Mouse (Mus musculus): ENCODE data around the gene Rtn3.
"Not testable (repeated sequence)": the region's sequence is repeated elsewhere in the genome, so short reads cannot be mapped to it uniquely, and the experiment has no call there.

Gene Rtn3

GRCm38 (mm10) chr19:7482599-7483511, at the start of gene Rtn3:
Gene Rtn3 (minus strand): TSS chr19:7483281.
- DNase-seq: peak; percentile 96

GRCm38 (mm10) chr19:7531906-7532305, 48.8 kb upstream of the Rtn3 start:
- no peak for DNase-seq

GRCm38 (mm10) chr19:7528639-7529428, 45.8 kb upstream of the Rtn3 start:
- peak; percentile 48 for DNase-seq

GRCm38 (mm10) chr19:7524879-7525278, 41.8 kb upstream of the Rtn3 start:
- DNase-seq: no peak

GRCm38 (mm10) chr19:7523781-7524180, 40.7 kb upstream of the Rtn3 start:
- DNase-seq: no peak

- DNase-seq: no peak
Observed at GRCm38 (mm10) chr19:7523292-7523691, 40.2 kb upstream of the Rtn3 start.

- no peak for DNase-seq
Observed at GRCm38 (mm10) chr19:7522856-7523255, 39.8 kb upstream of the Rtn3 start.

- no peak for DNase-seq
Observed at GRCm38 (mm10) chr19:7521619-7522018, 38.5 kb upstream of the Rtn3 start.

- DNase-seq: no peak
Observed at GRCm38 (mm10) chr19:7516437-7516836, 33.4 kb upstream of the Rtn3 start.

- no peak for DNase-seq
Observed at GRCm38 (mm10) chr19:7508026-7508425, 24.9 kb upstream of the Rtn3 start.

GRCm38 (mm10) chr19:7506321-7506720, 23.2 kb upstream of the Rtn3 start:
- no peak for DNase-seq

GRCm38 (mm10) chr19:7502432-7502831, 19.4 kb upstream of the Rtn3 start:
- no peak for DNase-seq

GRCm38 (mm10) chr19:7500701-7501100, 17.6 kb upstream of the Rtn3 start:
- no peak for DNase-seq

GRCm38 (mm10) chr19:7498816-7499215, 15.7 kb upstream of the Rtn3 start:
- peak; percentile 13 for DNase-seq

- not testable (repeated sequence) for DNase-seq
Observed at GRCm38 (mm10) chr19:7496070-7496469, 13.0 kb upstream of the Rtn3 start.

GRCm38 (mm10) chr19:7495221-7496038, 12.3 kb upstream of the Rtn3 start:
- DNase-seq: peak; percentile 61

- DNase-seq: peak; percentile 97
Observed at GRCm38 (mm10) chr19:7494187-7495015, 11.3 kb upstream of the Rtn3 start.

- DNase-seq: peak; percentile 75
Observed at GRCm38 (mm10) chr19:7493352-7494186, 10.5 kb upstream of the Rtn3 start, which contains the start of gene Atl3. Gene Atl3 (plus strand): TSS chr19:7494040.

- no peak for DNase-seq
Observed at GRCm38 (mm10) chr19:7492682-7493081, 9.6 kb upstream of the Rtn3 start.

GRCm38 (mm10) chr19:7491960-7492359, 8.9 kb upstream of the Rtn3 start:
- no peak for DNase-seq

- DNase-seq: no peak
Observed at GRCm38 (mm10) chr19:7487680-7488079, 4.6 kb upstream of the Rtn3 start.

Measured in cerebellum, adult 9-10 months (tissue).